Mouse (Mus musculus) frontal cortex, adult (tissue): Measurements from ENCODE around the gene Msrb1.
"Not testable (repeated sequence)": the region's sequence is repeated elsewhere in the genome, so short reads cannot be mapped to it uniquely, and the experiment has no call there.

Experiments used
- ATAC-seq: cut with Nextera tagmentation; 2 replicates; pipeline ENCODE4 v1.9.2; 2017; ENCODE audit warnings: mild to moderate bottlenecking, moderate library complexity, mixed read lengths; ENCODE audit not compliant: low TSS enrichment

The Msrb1 gene

DNA sequence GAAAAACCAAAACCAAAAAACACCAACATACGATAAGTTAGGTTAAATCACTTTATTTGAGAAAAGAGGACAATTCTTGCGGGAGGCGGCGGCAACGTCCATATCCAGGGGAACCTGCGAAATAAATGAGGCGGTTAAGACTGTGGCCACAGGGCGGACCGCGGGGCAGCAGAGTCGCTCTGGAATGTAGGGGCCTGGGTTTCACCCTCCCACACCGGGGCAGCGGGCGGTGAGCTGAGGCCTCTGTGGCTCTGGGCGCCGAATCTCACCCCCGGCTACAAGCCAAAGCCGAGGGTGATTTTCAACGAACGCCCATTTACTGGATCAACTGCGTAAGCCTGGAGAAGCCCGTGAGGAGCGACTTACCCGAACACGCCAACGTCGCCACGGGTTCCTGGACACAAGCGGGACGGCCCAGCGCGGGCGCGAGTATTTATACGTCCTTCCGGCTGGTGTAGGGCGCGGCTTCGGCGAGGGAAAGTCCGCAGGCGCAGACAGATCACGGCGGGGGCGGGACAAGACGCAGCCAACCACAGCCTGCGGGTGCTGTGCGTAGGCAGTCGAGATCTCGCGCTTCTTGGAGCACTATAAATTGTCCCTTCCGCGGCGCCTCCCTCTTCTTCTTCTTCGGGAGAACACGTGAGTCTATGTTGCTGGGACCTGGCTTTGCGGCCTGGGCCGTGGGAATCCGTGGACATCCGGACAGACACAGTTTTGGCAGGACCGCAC lies 16.8 kb upstream of the Msrb1 start:
- ATAC-seq = peak; percentile 93

GRCm38 (mm10) chr17:24720616-24721015 lies 15.8 kb upstream of the Msrb1 start:
- ATAC-seq = not testable (repeated sequence)

DNA sequence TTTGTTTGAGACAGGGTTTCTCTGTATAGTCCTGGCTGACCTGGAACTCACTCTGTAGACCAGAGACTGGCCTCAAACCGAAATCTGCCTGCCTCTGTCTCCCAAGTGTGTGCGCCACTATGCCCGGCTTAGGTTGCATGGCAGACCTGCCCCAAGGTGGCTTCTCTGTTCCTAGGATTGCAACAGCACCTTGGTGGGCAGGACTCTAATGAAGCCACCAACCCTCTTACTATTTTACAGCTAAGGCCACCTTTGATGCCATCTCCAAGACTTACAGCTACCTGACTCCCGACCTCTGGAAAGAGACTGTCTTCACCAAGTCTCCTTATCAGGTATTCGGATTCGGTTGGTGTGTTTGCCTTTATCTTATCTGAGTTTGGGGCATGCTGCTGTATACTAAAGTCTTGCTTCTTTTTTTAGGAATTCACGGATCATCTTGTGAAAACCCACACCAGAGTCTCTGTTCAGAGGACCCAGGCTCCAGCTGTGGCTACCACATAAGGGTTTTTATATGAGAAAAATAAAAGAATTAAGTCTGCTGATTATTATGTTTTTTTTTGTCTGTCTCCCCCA lies 15.0 kb upstream of the Msrb1 start:
- not testable (repeated sequence) for ATAC-seq

DNA sequence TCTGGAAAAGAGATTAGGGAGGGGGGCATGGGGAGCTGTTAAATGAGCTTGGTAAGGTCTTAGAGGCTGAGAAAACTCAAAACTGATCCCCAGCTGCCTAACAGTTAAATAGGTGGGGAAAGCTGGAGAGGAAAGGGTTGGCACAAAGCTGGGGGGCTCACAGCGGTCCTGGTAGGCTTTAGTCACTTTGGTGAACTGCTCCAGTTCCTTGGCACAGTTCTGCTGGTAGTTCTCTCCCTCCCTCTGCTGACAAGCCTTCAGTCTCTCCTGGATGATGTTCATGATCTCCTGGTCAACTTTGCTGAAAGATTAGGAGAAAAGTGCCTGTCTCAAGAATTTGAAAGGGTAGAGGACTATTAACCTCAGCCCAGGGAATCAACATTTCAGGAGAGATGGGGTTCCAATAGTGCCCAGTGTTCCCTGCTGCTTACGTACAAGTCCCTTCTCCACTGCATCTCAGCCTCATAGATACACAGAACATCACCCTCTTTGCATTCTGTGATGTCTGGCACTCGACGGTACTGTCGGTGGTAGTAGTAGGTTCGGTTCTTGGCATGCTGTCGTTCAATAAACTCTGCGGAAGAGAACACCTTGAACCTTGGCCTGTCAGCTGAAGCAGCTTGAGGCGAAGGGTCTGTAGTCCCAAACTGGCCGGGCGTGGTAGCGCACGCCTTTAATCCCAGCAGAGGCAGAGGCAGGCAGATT lies 14.1 kb upstream of the Msrb1 start:
- no peak for ATAC-seq

GRCm38 (mm10) chr17:24723122-24723880 lies 13.1 kb upstream of the Msrb1 start:
- no peak for ATAC-seq

GRCm38 (mm10) chr17:24723881-24724180 lies 12.6 kb upstream of the Msrb1 start:
- ATAC-seq = 0 out of 2 replicates have a peak, but pooled peaks have one; percentile 5

DNA sequence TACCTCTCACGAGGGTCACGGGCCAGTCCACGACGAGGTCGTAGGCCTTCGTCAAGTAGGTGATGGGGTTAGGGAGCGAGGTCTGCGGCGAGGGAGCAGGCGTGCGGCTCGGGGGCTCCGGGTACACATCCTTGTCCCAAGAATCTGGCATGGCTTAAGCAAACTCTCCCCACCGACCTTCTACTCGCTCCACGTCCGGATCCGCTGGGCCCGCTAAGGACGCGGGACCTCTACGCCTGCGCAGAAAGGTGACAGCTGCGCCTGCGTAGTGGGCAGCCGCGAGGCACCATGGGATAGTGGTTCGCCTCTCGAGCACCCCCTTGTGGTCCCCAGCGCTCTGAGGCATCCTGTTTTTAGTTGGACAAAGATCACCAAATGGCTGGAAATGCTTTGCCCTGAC lies 12.3 kb upstream of the Msrb1 start, which contains the start of gene Ndufb10:
Gene Ndufb10, minus strand, starts transcription at position 295 of the 400 bp plus-strand sequence.
- peak; percentile 79 for ATAC-seq

GRCm38 (mm10) chr17:24725637-24726390 lies 10.6 kb upstream of the Msrb1 start:
- ATAC-seq = no peak

DNA sequence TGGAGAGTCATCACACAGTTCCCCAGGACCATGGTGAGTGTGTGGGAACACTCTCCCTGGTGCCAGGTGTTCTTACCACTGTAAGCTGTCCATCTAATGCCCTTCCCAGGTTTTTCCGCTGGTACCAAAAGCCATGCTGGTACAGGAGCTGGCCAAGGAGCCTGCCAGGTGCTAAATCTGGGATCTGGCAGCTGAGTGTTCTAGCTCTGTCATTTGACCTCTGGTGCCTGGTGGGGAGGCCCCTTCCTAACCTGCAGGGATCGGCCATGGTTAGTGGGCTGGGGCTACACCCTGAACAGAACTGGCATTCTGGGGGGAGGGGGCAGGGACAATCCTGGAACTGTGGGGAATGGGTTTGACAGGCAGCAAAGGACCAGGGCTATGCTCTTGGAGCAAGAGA lies 8.8 kb upstream of the Msrb1 start, which contains the start of gene Rpl3l:
Gene Rpl3l, plus strand, starts transcription at position 203 of the 400 bp plus-strand sequence.
- ATAC-seq = no peak

GRCm38 (mm10) chr17:24728184-24728583 lies 8.3 kb upstream of the Msrb1 start:
- no peak for ATAC-seq

GRCm38 (mm10) chr17:24729067-24729466 lies 7.4 kb upstream of the Msrb1 start:
- no peak for ATAC-seq

- ATAC-seq = no peak
These were observed 5.7 kb upstream of the Msrb1 start for GRCm38 (mm10) chr17:24730787-24731186.

DNA sequence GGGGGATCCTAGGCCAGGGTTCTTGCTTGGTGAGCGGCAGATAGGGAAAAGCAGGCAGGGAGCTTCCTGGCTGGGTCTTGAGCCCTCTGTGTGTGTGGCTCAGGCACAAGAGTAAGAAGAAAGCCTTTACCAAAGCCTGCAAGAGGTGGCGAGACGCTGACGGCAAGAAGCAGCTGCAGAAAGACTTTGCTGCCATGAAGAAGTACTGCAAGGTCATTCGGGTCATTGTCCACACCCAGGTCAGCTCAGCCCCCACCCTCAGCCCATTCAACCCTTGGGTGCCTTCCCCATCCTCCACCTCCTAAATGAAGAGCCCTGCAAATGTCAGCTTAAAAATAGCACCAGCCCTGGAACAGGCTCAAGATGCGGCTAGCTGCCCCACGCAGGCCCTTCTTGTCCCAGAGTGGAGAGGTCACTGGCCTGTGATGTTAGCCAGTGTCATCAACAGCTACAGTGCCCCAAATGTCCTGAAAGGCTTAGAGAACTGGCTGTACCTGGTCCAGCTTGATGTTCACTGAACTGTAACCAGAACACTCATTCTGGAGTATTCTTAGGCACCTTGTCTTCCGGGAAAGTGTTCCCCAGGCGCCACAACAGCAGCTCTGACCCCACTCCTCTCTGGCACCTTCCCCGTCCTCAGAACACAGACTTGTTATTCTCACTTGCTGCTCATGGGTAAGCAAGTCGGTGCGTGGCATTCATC lies 4.1 kb upstream of the Msrb1 start:
- no peak for ATAC-seq

DNA sequence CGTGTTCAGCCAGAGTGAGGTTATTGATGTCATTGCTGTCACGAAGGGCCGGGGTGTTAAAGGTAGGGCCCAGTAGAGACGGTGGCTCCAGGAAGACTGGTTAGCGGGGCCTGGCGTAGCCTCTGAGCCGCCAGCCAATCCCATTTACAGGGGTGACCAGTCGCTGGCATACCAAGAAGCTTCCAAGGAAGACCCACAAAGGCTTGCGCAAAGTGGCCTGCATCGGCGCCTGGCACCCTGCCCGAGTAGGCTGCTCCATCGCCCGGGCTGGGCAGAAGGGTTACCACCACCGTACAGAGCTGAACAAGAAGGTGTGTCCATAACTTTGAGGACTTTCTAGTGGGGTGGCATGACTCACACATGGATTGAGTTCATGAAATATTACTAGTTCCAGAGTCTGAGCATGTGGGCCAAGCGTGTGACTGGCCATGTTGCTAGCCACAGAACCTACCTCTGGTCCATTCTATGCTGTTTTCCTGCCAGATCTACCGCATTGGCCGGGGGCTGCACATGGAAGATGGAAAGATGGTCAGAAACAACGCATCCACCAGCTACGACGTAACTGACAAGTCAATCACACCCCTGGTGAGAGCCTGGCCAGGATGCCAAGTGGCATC lies 2.9 kb upstream of the Msrb1 start:
- ATAC-seq = no peak

- ATAC-seq = no peak
These were observed 1.9 kb upstream of the Msrb1 start for GRCm38 (mm10) chr17:24734513-24734912.

DNA sequence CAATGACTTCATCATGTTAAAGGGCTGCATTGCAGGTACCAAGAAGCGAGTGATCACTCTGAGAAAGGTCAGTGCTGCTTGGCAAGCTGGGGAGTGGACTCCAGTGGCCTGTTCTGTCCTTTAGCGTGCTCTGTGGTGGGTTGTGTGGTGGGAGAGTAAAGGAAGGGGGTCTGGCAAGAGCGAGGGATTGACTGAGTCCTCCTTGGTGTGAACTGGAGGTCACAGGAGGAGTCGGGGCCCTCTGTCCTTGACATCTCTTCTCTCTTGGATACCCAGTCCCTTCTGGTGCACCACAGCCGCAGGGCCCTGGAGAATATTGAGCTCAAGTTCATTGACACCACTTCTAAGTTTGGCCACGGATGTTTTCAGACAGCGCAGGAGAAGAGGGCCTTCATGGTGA lies 996 bp upstream of the Msrb1 start:
- ATAC-seq = no peak

DNA sequence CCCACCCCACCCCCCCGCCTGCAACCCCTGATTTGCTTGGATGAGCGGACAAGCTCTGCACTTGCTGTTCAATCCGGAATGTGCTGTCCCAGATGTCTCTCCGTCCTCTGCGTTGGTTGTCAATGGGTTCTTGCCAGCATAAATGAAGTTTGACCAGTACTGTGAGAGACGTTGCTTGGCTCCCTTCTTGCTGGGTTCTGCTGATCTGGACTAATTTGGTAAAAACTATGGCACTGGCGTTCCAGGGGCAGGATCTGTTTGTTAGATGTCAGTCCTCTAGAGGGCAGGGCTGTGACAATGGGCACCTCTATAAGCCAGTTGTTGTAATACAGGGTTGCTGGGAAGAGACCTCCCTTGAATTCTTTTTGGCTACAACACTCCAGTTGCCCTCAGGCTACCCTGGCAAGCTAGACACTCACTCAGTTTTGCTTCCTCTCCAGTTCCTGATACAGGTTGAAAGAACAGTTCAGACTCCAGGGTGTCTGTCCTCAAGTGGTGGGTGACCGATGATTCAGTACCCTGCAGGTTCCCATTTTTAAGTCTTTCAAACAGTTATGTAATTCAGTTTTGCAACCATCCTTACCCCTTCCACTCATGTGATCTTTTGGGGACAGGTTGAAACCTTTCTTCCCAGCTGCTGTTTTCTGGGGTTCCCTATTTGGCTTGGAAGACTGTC lies 831 bp downstream of the Msrb1 start:
- ATAC-seq = no peak

- ATAC-seq = no peak
These were observed 1.8 kb downstream of the Msrb1 start for GRCm38 (mm10) chr17:24738238-24738637.

DNA sequence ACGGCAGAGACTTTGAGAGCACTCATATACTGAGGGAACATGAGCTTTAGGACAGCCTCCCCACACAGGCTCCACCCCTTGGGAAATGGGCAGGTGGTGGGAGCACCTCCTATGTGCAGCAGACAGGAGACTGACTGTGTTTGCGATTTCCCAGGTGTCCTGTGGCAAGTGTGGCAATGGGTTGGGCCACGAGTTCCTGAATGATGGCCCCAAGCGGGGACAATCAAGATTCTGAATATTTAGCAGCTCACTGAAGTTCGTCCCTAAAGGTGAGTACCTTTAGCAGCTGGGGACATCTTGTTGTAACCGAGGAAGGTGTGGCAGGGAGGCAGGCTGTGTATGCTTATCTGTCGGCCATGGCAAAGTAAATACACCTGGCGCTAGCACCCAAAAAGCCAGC lies 3.5 kb downstream of the Msrb1 start:
- ATAC-seq = no peak

DNA sequence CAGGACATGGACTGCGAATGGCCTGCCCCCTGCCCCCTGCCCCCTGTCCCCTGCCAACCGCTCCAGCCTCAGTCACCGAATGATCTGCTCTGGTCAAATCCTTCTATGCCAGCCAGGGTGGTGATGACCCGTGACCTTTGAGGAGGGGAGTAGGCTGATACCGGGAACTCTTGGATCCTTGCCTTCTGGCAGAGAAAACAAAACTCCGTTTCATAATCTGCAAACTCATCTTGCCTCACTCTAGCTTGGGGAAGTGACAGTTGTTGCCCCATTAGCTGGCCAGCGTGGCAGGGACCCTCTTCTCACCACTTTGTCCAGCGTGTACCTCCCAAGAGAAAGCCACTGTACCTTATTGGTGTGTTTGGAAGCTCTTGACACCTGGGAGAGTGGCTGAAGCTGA lies 5.9 kb downstream of the Msrb1 start:
- ATAC-seq = no peak
